Mouse (Mus musculus): ENCODE results near the gene Fam122a. TPM values are rescaled to one million over a fixed set of nuclear protein-coding genes. Genes with fewer than 3 reads are reported as not detected.

Gene Fam122a
- 62.7 and 65.3 TPM in 2 replicates for polyA plus RNA-seq (2016; fragmentation: Nextera tagmentation; extraction: Ambion mirVana)

DNA sequence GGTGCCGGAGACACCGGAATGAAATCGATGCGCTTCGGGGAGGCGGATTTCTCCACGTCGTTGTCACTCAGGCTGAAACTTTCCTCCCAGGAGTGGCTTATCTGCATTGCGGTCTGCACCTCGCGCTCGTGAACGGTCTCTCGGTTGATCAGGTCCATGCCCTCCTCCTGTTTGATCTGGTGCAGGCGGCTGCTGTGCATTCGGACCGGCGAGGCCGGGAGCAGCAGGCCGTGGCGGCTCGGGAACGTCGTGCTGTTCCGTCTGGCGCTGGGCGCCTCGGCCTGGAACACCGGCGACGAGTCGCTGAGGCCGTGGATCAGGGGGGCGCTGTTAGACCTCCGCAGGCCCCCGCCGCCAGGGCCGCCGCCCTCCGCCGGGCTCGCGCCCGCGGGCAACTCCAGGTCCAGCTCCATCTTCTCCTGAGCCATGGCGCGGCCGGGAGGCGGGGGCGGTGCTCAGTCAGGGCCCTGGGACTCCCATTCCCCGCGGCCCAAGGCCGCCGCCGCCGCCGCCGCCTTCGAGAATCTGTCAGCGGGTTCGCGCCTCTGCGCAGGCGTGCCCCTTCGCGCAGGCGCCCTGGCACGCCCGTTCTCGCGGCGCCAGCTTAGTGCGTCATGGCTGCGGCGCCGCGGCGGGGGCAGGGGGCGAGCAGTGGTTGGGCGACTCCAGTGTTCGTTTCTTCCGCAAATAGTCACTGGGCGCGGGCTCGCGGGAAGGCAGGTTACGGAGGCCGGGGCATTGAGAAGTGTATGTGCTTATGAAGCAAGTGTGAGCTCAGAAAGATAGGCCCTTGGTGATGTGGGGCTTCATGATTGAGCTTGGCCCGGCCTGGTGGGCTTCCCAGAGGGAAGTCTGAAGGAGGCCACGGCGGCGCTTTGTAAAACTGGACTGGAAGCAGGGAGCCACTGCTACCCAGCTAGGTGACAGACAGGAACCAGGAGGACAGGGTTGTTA lies at the start of gene Fam122a:
Fam122a (minus strand) TSS at position 428 of the 954 bp plus-strand sequence.
- Histone ChIP-seq H3K36me3 (peaks cover 4% of the 10 kb centered on the region; the same call in 1 of the 2 replicates), H3K9ac (replicated peaks) (peak within 1 kb of the TSS; percentile 93), H3K4me1 (peaks cover 19% of the 10 kb centered on the region), H3K4me2 (replicated peaks) (peak within 1 kb of the TSS; percentile 84), H3K27me3 (peaks cover 9% of the 10 kb centered on the region), H3K4me3 (peak within 1 kb of the TSS; percentile 83), H3K9me3 (no peaks in the 10 kb centered on the region), H3K27ac (replicated peaks) (peak within 1 kb of the TSS; percentile 96)
- WGBS, result under 1% methylated on average over 80 of the region's 92 CpGs
- peak; percentile 97 for ATAC-seq (ENCODE audit: low FRiP score, low read depth)

DNA sequence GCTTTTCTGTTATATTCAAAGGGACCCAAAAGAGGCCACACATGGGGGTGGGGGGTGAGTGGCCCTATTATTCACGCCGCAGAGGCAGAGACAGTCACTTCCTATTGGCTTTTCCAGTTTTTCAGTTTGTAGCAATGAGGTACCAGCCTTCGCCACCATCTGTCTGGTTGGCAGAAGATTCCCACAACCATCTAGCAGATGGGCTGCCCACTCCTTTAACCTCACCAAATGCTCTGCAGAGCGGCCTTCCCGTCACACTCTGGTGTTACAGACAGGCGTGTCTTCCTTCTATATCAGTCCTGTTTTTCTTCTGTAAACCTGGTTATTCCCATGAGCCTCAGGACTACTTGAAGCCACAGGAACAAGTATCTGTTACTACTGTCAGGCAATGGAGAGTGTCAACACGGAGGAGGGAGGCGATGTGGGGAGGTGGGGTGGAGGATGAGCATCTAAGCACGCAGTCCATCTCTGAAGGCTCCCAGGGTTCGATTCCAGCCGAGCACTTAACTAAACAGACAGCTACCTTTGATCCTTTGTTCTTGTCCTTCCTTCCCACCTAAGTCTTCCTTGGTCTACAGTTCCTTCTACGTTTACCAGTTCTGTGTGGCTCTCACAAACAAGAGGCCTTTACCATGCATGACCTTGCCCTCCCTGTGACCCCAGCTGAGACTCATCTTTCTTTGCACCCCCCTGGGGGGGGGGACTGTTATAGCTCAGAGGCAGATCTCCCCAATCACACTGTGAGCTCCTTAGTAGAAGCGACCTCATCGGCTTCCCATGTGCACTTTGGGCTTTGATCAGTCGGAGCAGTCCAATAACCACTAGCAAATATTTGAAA lies 46.5 kb upstream of the Fam122a start:
- no peaks in the 10 kb centered on the region for H3K36me3 ChIP-seq
- H3K4me3 ChIP-seq, result no peak overlapping the region
- WGBS, result 77% methylated on average over 15 of the region's 15 CpGs
- H3K27me3 ChIP-seq, result no peaks in the 10 kb centered on the region
- H3K27ac ChIP-seq (replicated peaks), result no peak overlapping the region
- no peaks in the 10 kb centered on the region for H3K4me1 ChIP-seq
- H3K9ac ChIP-seq (replicated peaks), result no peak overlapping the region
- H3K9me3 ChIP-seq, result no peaks in the 10 kb centered on the region
- no peak for ATAC-seq (ENCODE audit: low FRiP score, low read depth)
- H3K4me2 ChIP-seq (replicated peaks), result no peak overlapping the region

DNA sequence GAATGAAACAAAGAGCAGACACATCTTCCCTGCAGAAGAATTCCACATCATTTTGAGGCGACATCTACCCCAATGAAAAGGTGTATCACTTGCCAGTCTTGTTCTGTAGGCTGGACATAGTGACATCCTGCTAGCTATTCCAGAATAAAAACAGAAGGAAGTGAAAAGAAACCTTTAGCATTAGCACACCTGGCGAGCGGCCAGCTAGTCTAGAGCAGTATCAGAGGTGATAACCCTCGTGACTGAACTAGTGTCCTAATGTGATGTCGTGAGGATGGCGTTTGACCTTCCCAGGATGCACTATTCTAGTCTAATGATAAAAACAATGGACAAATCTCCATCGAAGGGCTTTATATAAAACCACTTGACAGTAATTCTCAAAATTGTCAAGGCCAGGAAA lies 44.8 kb upstream of the Fam122a start:
- Histone ChIP-seq H3K27me3 (no peaks in the 10 kb centered on the region; the same call in 1 of the 2 replicates), H3K4me2 (replicated peaks) (no peak overlapping the region), H3K9ac (replicated peaks) (no peak overlapping the region), H3K36me3 (no peaks in the 10 kb centered on the region), H3K4me1 (no peaks in the 10 kb centered on the region), H3K4me3 (no peak overlapping the region), H3K9me3 (no peaks in the 10 kb centered on the region), H3K27ac (replicated peaks) (no peak overlapping the region)
- no peak for ATAC-seq (ENCODE audit: low FRiP score, low read depth)
- 92% methylated on average over 7 of the region's 7 CpGs for WGBS

DNA sequence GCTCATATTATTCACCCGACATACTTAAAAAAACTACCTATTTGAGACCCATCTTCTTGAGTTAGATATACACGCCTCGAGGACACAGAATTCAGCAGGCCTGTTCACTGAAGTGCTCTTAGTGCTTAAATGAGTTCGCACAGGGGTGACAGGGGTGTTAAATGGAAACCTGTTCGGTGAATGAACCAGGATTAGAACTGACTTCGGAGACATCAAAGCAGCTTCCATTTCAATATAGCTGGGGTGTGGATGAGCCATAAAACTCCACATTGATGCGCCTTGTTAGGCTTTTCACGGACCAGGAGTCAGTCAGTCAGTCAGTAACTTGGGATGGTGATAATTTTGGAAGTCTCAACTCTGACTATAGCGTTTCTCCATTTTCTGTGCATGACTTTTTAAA lies 44.0 kb upstream of the Fam122a start:
- ATAC-seq (ENCODE audit: low FRiP score, low read depth), result no peak
- H3K27ac ChIP-seq (replicated peaks), result no peak overlapping the region
- 82% methylated on average over 9 of the region's 9 CpGs for WGBS
- no peak overlapping the region for H3K4me2 ChIP-seq (replicated peaks)
- no peak overlapping the region for H3K4me3 ChIP-seq
- H3K27me3 ChIP-seq, result no peaks in the 10 kb centered on the region; the same call in 1 of the 2 replicates
- H3K4me1 ChIP-seq, result no peaks in the 10 kb centered on the region
- H3K36me3 ChIP-seq, result no peaks in the 10 kb centered on the region
- no peaks in the 10 kb centered on the region for H3K9me3 ChIP-seq
- H3K9ac ChIP-seq (replicated peaks), result no peak overlapping the region

DNA sequence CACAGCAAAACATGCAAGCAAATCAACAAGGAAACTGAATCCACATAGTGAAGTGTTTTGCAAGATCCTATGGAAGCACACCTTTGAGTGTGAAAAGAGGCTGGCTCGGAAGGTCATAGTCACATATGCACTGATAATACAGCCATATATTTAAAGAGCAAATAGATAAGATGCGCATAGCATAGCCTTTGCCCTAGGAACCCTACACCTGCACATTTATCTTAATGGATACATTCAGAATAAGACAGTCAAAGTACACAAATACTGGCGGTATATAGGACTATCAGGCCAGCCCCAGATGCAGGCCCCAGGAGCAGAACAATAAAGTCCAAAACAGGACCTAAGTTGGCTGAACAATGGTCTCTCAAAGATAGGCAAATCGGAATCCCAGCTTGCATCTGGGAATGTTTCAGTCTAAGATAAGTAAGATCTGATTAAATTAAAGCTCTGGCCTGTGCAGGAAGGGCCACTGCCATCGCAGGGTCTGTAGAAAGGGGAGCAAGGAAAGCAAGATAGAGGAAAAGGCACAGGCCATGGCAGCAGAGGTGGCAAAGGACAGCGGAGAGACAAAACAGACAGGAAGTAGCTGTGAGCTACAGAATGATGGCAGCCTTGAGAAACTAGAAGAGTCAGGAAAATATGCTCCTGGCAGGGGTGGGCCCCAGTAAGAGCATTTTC lies 42.7 kb upstream of the Fam122a start:
- no peak overlapping the region for H3K4me2 ChIP-seq (replicated peaks)
- WGBS, result 89% methylated on average over 6 of the region's 6 CpGs

DNA sequence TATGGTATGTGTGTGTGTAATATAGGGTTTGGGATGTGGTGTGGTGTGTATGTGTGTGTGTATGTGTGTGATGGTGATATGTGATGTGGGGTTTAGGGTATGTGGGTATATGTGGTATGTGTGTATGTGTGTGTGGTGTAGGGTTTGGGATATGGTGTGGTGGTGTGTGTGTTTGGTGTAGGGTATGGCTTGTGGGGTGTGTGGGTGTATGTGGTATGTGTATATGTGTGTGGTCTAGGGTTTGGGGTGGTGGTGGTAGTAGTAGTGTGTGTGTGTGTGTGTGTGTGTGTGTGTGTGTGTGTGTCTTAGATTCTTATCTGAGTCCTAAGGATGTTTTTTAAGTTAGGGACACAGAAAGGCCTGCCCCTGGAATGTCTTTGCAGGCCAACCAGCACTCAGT lies 41.2 kb upstream of the Fam122a start:
- H3K36me3 ChIP-seq, result no peaks in the 10 kb centered on the region
- no peak overlapping the region for H3K9ac ChIP-seq (replicated peaks)
- no peak overlapping the region for H3K27ac ChIP-seq (replicated peaks)
- no peak for ATAC-seq (ENCODE audit: low FRiP score, low read depth)
- H3K27me3 ChIP-seq, result no peaks in the 10 kb centered on the region; the same call in 1 of the 2 replicates
- no peaks in the 10 kb centered on the region for H3K9me3 ChIP-seq
- H3K4me2 ChIP-seq (replicated peaks), result no peak overlapping the region
- H3K4me3 ChIP-seq, result no peak overlapping the region
- H3K4me1 ChIP-seq, result no peaks in the 10 kb centered on the region

More for the DNA sequence above, 42.7 kb upstream of the Fam122a start:
- Histone ChIP-seq H3K9me3 (no peaks in the 10 kb centered on the region), H3K27me3 (no peaks in the 10 kb centered on the region; the same call in 1 of the 2 replicates), H3K4me1 (no peaks in the 10 kb centered on the region), H3K36me3 (no peaks in the 10 kb centered on the region), H3K27ac (replicated peaks) (no peak overlapping the region), H3K9ac (replicated peaks) (no peak overlapping the region), H3K4me3 (no peak overlapping the region)
- ATAC-seq (ENCODE audit: low FRiP score, low read depth), result no peak

DNA sequence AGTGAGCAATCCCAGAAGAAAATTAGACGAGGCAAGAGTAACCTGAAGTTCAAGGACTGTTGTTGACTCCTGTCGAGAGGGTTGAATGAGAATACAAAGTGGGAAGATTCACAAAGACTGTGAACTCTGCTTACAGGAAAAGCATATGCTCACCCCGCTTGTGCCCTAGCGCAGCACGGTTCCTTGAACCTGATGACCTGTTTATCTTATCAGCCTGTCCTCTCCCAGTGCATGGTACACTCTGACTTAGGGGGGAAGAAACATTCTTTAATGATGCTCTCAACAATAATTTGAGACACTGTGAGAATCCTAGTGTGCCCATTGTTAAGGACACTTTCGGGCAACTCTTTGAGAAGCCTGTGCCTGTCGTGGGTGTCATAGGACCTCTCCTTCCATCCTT lies 39.9 kb upstream of the Fam122a start:
- ATAC-seq (ENCODE audit: low FRiP score, low read depth), result no peak
- Histone ChIP-seq H3K9ac (replicated peaks) (no peak overlapping the region), H3K4me2 (replicated peaks) (no peak overlapping the region), H3K36me3 (no peaks in the 10 kb centered on the region), H3K4me1 (no peaks in the 10 kb centered on the region), H3K9me3 (no peaks in the 10 kb centered on the region), H3K4me3 (no peak overlapping the region), H3K27me3 (no peaks in the 10 kb centered on the region; the same call in 1 of the 2 replicates), H3K27ac (replicated peaks) (no peak overlapping the region)
- 85% methylated on average over 7 of the region's 7 CpGs for WGBS

- H3K4me3 ChIP-seq, result no peak overlapping the region
- no peak overlapping the region for H3K9ac ChIP-seq (replicated peaks)
- H3K4me2 ChIP-seq (replicated peaks), result no peak overlapping the region
- H3K9me3 ChIP-seq, result no peaks in the 10 kb centered on the region
- no peaks in the 10 kb centered on the region; the same call in 1 of the 2 replicates for H3K27me3 ChIP-seq
- no peak overlapping the region for H3K27ac ChIP-seq (replicated peaks)
- 98% methylated on average over 3 of the region's 3 CpGs for WGBS
- ATAC-seq (ENCODE audit: low FRiP score, low read depth), result no peak
- H3K4me1 ChIP-seq, result no peaks in the 10 kb centered on the region
- H3K36me3 ChIP-seq, result no peaks in the 10 kb centered on the region
Measured at GRCm38 (mm10) chr19:24515941-24516340, 38.8 kb upstream of the Fam122a start.

DNA sequence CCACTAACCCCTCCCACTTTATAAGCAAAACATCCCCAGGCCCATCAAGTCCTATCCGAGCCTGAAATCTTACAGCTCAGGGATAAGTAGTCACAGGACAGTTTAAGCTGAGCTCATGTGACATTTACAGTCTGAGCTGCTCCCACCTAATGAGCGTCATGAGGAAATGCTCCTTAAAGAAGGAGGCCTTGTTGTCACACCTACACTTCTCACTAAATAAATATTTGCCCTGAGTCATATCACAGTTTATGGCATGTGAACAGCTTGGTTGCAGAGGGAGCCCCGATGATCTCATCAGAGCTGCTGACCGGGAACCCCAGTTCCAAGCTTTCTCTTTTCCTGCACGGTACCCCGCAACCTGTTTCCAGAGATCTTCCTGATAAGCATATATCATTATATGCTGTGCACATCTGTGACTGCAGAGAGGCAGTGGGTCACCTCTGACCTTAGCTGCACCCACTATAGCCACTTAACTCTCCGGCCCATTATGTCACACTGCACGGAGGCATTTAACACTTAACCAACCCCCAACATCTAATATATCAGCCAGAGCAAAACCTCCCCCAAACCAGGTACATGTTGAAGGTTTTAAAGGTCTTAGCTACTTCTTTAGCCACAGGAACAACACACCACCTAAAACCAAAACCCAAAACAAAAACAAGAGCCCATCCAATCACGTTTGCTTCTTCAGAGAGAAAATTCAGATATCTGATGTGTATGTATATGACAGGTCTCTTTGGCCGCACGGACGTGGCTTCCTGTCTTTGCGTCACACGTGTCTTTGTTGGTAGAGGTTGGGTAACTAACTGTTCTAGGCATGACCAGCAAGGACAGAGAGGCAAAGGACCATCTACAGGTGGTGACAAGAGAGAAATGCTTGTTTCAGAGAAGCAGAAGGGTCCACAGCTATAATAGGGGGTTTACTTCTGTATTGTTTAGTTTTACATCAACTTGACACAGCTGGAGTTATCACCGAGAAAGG lies 37.8 kb upstream of the Fam122a start:
- Histone ChIP-seq H3K27ac (replicated peaks) (no peak overlapping the region), H3K4me2 (replicated peaks) (no peak overlapping the region), H3K4me1 (no peaks in the 10 kb centered on the region), H3K9ac (replicated peaks) (no peak overlapping the region), H3K9me3 (no peaks in the 10 kb centered on the region), H3K4me3 (no peak overlapping the region), H3K36me3 (no peaks in the 10 kb centered on the region), H3K27me3 (no peaks in the 10 kb centered on the region; the same call in 1 of the 2 replicates)
- no peak for ATAC-seq (ENCODE audit: low FRiP score, low read depth)
- 91% methylated on average over 15 of the region's 15 CpGs for WGBS

DNA sequence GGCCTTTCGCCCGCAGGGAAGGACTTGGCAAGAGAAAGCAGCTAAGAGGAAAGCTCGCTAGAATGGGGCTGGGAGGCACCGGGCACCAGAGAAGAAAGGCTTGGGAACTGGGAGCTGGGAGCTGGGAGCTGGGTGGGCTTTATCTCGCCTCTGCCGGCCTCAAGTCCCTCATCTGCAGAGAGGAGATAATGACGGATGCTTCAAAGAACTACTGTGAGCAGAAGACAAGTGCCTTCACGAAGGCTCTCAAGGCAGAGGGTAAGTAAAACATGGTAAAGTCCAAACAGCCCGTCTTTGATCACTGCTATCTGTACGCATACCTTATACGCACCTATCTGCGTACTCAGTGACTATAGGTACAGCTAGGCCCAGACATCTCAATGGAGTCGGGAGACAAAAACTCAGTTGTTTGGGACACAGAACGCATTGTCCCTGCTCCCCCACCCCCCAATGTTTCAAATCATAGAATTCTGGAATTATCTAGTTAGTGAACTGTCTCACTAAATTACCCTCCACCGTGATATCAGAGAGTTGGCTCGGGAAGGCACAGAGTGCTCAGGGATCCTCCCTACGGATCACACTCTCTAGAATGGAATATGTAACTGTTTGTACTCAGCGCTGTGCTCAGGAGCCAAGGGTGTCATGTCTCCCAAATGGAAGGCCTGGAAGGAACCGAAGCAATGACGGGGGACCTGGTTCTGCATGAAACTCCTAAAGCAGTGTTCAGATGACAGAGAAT lies 36.1 kb upstream of the Fam122a start:
- Histone ChIP-seq H3K4me3 (no peak overlapping the region), H3K4me2 (replicated peaks) (no peak overlapping the region), H3K9me3 (no peaks in the 10 kb centered on the region), H3K27me3 (peaks cover 5% of the 10 kb centered on the region), H3K9ac (replicated peaks) (no peak overlapping the region), H3K4me1 (peaks cover 8% of the 10 kb centered on the region), H3K36me3 (no peaks in the 10 kb centered on the region), H3K27ac (replicated peaks) (0 out of 2 replicates have a peak overlapping the region, but pooled peaks have one; percentile 3)
- ATAC-seq (ENCODE audit: low FRiP score, low read depth), result no peak
- WGBS, result 89% methylated on average over 20 of the region's 20 CpGs

Data from midbrain, embryonic 12.5 days (tissue).